Comparison of ENCODE assay signal across 8 mouse cellular contexts in genomic region chr12:106174070-106174980, GRCm38 (mm10).
DNase-seq lines count a peak whose midpoint lies in the region; ATAC-seq and TF ChIP-seq lines count a peak whose summit lies in the region.

No protein-coding gene starts in this region.

- H3K27ac ChIP-seq in forebrain, embryonic 15.5 days (replicated peaks): peak overlapping the region; percentile 81
- no peak overlapping the region for H3K27ac ChIP-seq in liver, embryonic 11.5 days (ENCODE audit: low read depth, low read length)

- 2% methylated on average over 39 of the region's 39 CpGs for WGBS in lung, adult 2 months
- WGBS in forebrain, embryonic 15.5 days: under 1% methylated on average over 39 of the region's 39 CpGs
- WGBS in liver, embryonic 11.5 days: 2% methylated on average over 39 of the region's 39 CpGs

- no peaks in the 10 kb centered on the region for H3K9me3 ChIP-seq in forebrain, embryonic 15.5 days
- no peaks in the 10 kb centered on the region for H3K9me3 ChIP-seq in liver, embryonic 11.5 days (ENCODE audit: control insufficient read depth, low read length)

- H3K4me2 ChIP-seq in forebrain, embryonic 15.5 days (replicated peaks): peak overlapping the region; percentile 76
- peak overlapping the region; percentile 64 for H3K4me2 ChIP-seq in liver, embryonic 11.5 days

- H3K4me1 ChIP-seq in lung, adult 2 months (ENCODE audit: control insufficient read depth, insufficient read depth, low read length): peaks cover 4% of the 10 kb centered on the region
- H3K4me1 ChIP-seq in forebrain, embryonic 15.5 days: peaks cover 30% of the 10 kb centered on the region
- H3K4me1 ChIP-seq in liver, embryonic 11.5 days (replicated peaks; ENCODE audit: control insufficient read depth, insufficient read depth, low read length): no peaks in the 10 kb centered on the region

- peak overlapping the region; percentile 47 for H3K9ac ChIP-seq in forebrain, embryonic 15.5 days (replicated peaks)
- H3K9ac ChIP-seq in liver, embryonic 11.5 days (ENCODE audit: low read depth, low read length): no peak overlapping the region

- no peak for TF ChIP-seq POLR2A in lung, adult 2 months (IDR thresholded peaks at IDR 0.05; ENCODE audit: borderline replicate concordance, extremely low read depth, low read depth, low read length)

- peak; percentile 4 to 10 for DNase-seq in adrenal gland, postnatal 36 days
- no peak for DNase-seq in adrenal gland, adult 8-10 months
- no peak for DNase-seq in lung, adult 2 months
- DNase-seq in lung, postnatal 14 days: no peak
- DNase-seq in liver, embryonic 11.5 days (ENCODE audit: low spot score): peak; percentile 37
- peak; percentile 41 to 42 for DNase-seq in right cerebral cortex, adult 2 months (ENCODE audit: low spot score in 2 of 2)

- no peaks in the 10 kb centered on the region for H3K36me3 ChIP-seq in forebrain, embryonic 15.5 days
- no peaks in the 10 kb centered on the region for H3K36me3 ChIP-seq in liver, embryonic 11.5 days (ENCODE audit: control insufficient read depth, insufficient read depth, low read length)

- no peaks in the 10 kb centered on the region for H3K27me3 ChIP-seq in forebrain, embryonic 15.5 days
- peaks cover 38% of the 10 kb centered on the region for H3K27me3 ChIP-seq in liver, embryonic 11.5 days (replicated peaks; ENCODE audit: control insufficient read depth, insufficient read depth, low read length)

- peak overlapping the region; percentile 36 for H3K4me3 ChIP-seq in lung, adult 2 months (replicated peaks; ENCODE audit: extremely low read depth, low read depth, low read length)
- peak overlapping the region; percentile 42 for H3K4me3 ChIP-seq in forebrain, embryonic 15.5 days
- peak overlapping the region; percentile 35 for H3K4me3 ChIP-seq in liver, embryonic 11.5 days (ENCODE audit: low read depth, low read length)

- ATAC-seq in forebrain, embryonic 15.5 days (replicated peaks): peak; percentile 53
- no peak for ATAC-seq in liver, embryonic 11.5 days (replicated peaks; ENCODE audit: low FRiP score)
- no peak for ATAC-seq in monocyte, adult 5-6 weeks (replicated peaks; ENCODE audit: insufficient number of reproducible peaks, low FRiP score, low TSS enrichment, poor library complexity, severe bottlenecking)

- no peak for TF ChIP-seq CTCF in lung, adult 2 months (IDR thresholded peaks at IDR 0.05; ENCODE audit: insufficient read depth, low read length)

Comparison
In these comparisons a context has a peak if more than half of its experiments do, and no peak if none do; other contexts are left out.
1. DNase-seq: peak in adrenal gland, postnatal 36 days (2 of 2), liver, embryonic 11.5 days (single experiment) and right cerebral cortex, adult 2 months (2 of 2); none in adrenal gland, adult 8-10 months (single experiment), lung, adult 2 months (single experiment) and lung, postnatal 14 days (single experiment).
2. Peak in every context shown above with its lines, with median percentiles within 50 percentile points of each other: H3K4me3 ChIP-seq.